Mouse (Mus musculus) forebrain, embryonic 16.5 days (tissue): ENCODE results near the gene Map4k5. TPM values are rescaled to one million over a fixed set of nuclear protein-coding genes. Genes with fewer than 3 reads are reported as not detected.

Experiments used
- ATAC-seq: fragments of 200-750 bp; cut with Nextera tagmentation; 2 replicates; pipeline ENCODE4 v1.8.0; 2017; ENCODE audit warnings: mild to moderate bottlenecking, moderate library complexity
- H3K27ac ChIP-seq: fragments of 300-500 bp; sonication (generic); 2 replicates; pipeline ENCODE4 v1.5.1; 2014; ENCODE audit warnings: low read length, control low read depth
- H3K27me3 ChIP-seq: fragments of 300-500 bp; sonication (generic); replicated peaks from 2 replicates; pipeline ENCODE4 v1.6.1; 2014; ENCODE audit warnings: low read length; ENCODE audit not compliant: control insufficient read depth, insufficient read depth
- H3K36me3 ChIP-seq: fragments of 300-500 bp; sonication (generic); 2 replicates; pipeline ENCODE4 v1.6.1; 2014; ENCODE audit not compliant: control insufficient read depth, insufficient read depth
- H3K4me1 ChIP-seq: fragments of 300-500 bp; sonication (generic); replicated peaks from 2 replicates; pipeline ENCODE4 v1.6.1; 2014; ENCODE audit warnings: low read length; ENCODE audit not compliant: control insufficient read depth, insufficient read depth
- H3K4me2 ChIP-seq: fragments of 300-500 bp; sonication (generic); 2 replicates; pipeline ENCODE4 v1.6.1; 2014; ENCODE audit warnings: mild to moderate bottlenecking, low read length, control low read depth
- H3K4me3 ChIP-seq: fragments of 300-500 bp; sonication (generic); replicated peaks from 2 replicates; pipeline ENCODE4 v1.5.1; 2014; ENCODE audit warnings: mild to moderate bottlenecking, low read length, control low read depth
- H3K9ac ChIP-seq: fragments of 300-500 bp; sonication (generic); replicated peaks from 2 replicates; pipeline ENCODE4 v1.6.1; 2014; ENCODE audit warnings: low read depth, low read length, control low read depth
- H3K9me3 ChIP-seq: fragments of 300-500 bp; sonication (generic); 2 replicates; pipeline ENCODE4 v1.6.1; 2016; ENCODE audit warnings: low read length; ENCODE audit not compliant: control insufficient read depth
- WGBS: fragments of 180-500 bp; shearing (Covaris S2); extraction: QIAGEN DNeasy Blood & Tissue Kit; methylation state at CpG from one replicate; pipeline ENCODE4 v1.1.7; 2014; 5-methylcytosine and 5-hydroxymethylcytosine counted together
- polyA plus RNA-seq: library from polyadenylated mRNA; unstranded; fragments of >200 nt; fragmentation: Nextera tagmentation; extraction: Ambion mirVana; gene quantifications from 2 replicates; pipeline ENCODE4 v1.2.1, GENCODE M21; 2015

The Map4k5 gene
- polyA plus RNA-seq, 1 experiment from 2014 or later, result 34.5 TPM

DNA sequence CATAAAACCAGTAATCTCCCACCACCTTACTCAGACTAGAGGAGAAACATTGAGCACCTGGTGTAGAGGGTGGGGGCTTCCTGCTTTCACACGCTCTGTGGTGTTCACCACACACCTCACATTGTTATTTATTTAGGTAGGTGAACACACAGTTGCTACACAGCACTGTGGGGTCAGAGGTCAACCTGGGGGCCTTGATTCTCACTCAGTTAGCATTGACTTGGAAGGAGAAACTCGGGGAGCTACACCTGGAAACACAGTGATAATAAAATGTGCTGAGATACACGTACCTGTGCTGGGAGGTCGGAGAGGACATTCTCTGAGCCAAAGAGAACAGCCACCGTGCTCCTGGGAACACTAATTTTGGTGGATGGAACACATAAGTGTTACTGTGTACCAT is 104.6 kb downstream of the Map4k5 start:
- H3K27ac ChIP-seq, result no peak overlapping the region
- peaks cover 17% of the 10 kb centered on the region for H3K4me1 ChIP-seq
- H3K4me3 ChIP-seq, result no peak overlapping the region
- no peak overlapping the region for H3K9ac ChIP-seq
- ATAC-seq, result no peak
- no peaks in the 10 kb centered on the region for H3K27me3 ChIP-seq
- 94% methylated on average over 5 of the region's 5 CpGs for WGBS
- no peaks in the 10 kb centered on the region for H3K9me3 ChIP-seq
- no peak overlapping the region for H3K4me2 ChIP-seq
- no peaks in the 10 kb centered on the region for H3K36me3 ChIP-seq

DNA sequence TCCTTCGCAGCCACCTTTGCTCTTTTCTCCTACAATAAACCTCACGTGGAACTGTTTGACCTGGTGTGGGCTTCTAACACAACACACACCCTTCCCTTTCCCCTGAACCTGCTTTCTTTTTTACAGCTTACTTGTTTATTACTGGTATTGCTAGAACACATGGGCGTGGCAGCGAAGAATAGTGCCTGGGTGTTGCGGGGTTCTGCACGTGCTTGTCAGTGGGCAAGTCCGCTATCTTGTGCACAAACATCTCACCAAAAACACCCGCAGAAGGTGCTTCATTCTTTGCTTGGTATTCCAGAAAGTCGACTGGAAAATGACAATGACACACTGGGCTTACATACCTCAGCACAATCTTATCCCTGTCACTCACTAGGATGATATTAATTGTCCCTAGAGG is 107.5 kb downstream of the Map4k5 start:
- no peak overlapping the region for H3K9ac ChIP-seq
- H3K27me3 ChIP-seq, result no peaks in the 10 kb centered on the region
- no peak overlapping the region for H3K4me2 ChIP-seq
- no peaks in the 10 kb centered on the region for H3K36me3 ChIP-seq
- ATAC-seq, result no peak
- no peak overlapping the region for H3K27ac ChIP-seq
- no peaks in the 10 kb centered on the region for H3K9me3 ChIP-seq
- H3K4me1 ChIP-seq, result peaks cover 5% of the 10 kb centered on the region; the same call in 1 of the 2 replicates
- 87% methylated on average over 9 of the region's 9 CpGs for WGBS
- H3K4me3 ChIP-seq, result no peak overlapping the region

DNA sequence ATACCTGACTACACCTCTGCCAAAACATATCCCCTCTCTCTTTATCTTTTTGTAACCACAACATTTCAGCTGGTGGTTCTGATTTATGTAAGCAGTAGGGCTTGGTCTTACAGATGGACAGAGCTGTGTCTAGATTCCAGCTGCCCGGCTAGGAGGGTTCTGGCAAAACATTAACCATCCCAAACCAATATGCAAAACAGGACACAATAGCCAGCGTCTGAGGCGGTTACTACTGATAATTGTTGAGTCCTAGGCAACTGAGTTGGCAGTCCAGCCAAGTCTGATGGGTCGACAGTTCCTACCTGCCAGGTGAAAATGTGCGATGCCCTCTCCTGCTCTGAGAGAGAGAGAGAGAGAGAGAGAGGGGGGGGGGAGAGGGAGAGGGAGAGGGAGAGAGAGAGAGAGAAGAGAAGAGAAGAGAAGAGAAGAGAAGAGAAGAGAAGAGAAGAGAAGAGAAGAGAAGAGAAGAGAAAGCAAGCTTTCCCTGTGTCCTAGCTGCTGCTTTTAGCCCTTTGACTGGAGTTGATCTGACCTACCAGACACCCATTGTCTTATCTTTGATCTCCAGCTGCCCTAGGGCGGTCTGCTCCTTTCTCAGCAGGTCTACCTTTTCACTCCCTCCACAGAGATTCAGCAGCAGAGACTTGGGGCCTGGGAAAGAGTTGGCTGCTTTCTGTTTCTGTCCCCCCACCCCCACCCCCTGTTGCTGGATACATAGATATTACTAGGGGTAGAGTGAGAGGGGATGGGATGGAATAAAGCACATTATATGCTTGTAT is 109.6 kb downstream of the Map4k5 start:
- no peaks in the 10 kb centered on the region for H3K36me3 ChIP-seq
- WGBS, result 65% methylated on average over 6 of the region's 6 CpGs
- no peaks in the 10 kb centered on the region for H3K4me1 ChIP-seq
- no peak overlapping the region for H3K27ac ChIP-seq
- H3K27me3 ChIP-seq, result no peaks in the 10 kb centered on the region
- no peaks in the 10 kb centered on the region for H3K9me3 ChIP-seq
- no peak for ATAC-seq
- no peak overlapping the region for H3K9ac ChIP-seq
- no peak overlapping the region for H3K4me2 ChIP-seq
- H3K4me3 ChIP-seq, result no peak overlapping the region

DNA sequence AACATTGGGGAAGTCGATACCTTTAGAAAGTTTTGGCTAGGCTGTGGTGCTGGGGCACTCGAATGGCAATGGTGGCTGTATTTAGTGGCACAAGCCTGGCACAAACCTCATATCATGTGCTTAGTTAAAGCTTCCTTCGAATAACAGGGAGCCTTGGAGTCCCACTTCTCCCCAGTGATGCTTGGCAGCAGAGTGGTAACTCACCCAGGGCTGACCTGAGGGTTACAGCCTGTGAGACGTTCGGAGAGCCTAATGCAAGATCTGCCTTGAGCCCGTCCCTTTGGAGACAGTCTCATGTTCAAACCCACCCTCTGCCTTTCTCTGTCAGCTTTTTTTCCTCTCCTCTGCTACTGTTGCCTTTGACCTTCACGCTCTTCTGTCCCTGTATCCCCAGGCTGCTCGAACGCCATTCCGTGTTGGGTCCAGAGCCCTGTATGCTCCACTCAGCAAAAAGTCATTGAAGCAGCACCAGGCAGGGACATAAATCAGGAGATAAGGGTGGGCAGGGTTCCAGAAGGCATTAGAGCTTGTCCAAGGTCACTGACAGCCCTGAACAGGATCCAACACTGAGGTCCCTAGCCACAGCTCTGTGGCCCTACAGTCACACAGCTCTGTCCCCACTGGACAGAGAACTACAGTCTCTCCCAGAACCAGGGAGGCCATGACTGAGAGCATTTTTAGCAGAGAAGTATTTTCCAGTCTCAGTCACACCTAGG is 110.9 kb downstream of the Map4k5 start:
- H3K27ac ChIP-seq, result no peak overlapping the region
- no peaks in the 10 kb centered on the region for H3K9me3 ChIP-seq
- no peak overlapping the region for H3K4me2 ChIP-seq
- no peaks in the 10 kb centered on the region for H3K36me3 ChIP-seq
- WGBS, result 85% methylated on average over 10 of the region's 10 CpGs
- no peak for ATAC-seq
- H3K27me3 ChIP-seq, result no peaks in the 10 kb centered on the region
- no peak overlapping the region for H3K4me3 ChIP-seq
- no peak overlapping the region for H3K9ac ChIP-seq
- H3K4me1 ChIP-seq, result no peaks in the 10 kb centered on the region

DNA sequence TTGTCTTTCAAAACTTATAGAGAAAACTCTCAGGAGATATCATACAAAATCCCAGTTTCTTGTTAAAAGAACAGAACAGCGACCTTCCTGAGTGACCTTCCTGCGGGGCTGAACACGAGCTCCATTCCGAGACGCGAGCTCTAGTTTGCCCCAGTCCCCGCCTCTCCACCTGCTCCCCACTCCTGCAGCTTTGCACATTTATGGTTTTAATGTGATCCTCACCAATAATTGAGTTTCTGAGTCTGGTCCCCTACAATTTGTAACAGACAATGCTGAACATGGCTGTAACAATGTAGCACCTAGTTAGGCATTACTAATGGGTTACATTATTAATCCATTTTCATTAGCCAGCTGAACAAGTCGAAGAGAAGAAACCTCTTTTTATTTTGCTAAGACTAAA is 111.5 kb downstream of the Map4k5 start:
- WGBS, result 75% methylated on average over 8 of the region's 8 CpGs
- no peaks in the 10 kb centered on the region for H3K9me3 ChIP-seq

DNA sequence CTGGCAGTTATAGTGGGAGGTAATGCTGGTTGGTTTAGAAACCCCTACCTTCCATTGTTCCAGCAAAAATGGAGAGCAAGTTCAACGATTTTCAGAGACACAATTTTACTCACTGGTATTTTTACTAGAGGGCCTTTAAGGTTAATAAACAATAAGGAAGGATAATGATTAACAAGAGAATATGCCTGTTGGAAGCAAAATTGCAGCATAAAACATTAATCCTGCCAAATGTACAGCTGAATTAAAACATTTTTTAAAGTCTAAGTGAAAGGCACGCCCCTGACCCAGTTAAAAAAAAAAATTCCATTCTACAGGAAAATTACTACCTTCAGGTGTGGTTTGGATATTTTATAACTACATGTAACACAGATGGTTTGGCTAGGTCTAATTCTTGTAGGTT is 115.0 kb downstream of the Map4k5 start:
- H3K4me3 ChIP-seq, result no peak overlapping the region
- H3K4me2 ChIP-seq, result no peak overlapping the region
- no peaks in the 10 kb centered on the region for H3K27me3 ChIP-seq
- no peak for ATAC-seq
- no peak overlapping the region for H3K27ac ChIP-seq
- H3K4me1 ChIP-seq, result no peaks in the 10 kb centered on the region
- H3K9me3 ChIP-seq, result no peaks in the 10 kb centered on the region
- no peak overlapping the region for H3K9ac ChIP-seq
- H3K36me3 ChIP-seq, result no peaks in the 10 kb centered on the region
- WGBS, result 67% methylated on average over 2 of the region's 2 CpGs

More for the DNA sequence above, 111.5 kb downstream of the Map4k5 start:
- H3K27ac ChIP-seq, result no peak overlapping the region
- H3K4me3 ChIP-seq, result no peak overlapping the region
- no peak overlapping the region for H3K9ac ChIP-seq
- no peaks in the 10 kb centered on the region for H3K27me3 ChIP-seq
- H3K4me1 ChIP-seq, result no peaks in the 10 kb centered on the region
- no peak for ATAC-seq
- H3K36me3 ChIP-seq, result no peaks in the 10 kb centered on the region
- H3K4me2 ChIP-seq, result no peak overlapping the region

DNA sequence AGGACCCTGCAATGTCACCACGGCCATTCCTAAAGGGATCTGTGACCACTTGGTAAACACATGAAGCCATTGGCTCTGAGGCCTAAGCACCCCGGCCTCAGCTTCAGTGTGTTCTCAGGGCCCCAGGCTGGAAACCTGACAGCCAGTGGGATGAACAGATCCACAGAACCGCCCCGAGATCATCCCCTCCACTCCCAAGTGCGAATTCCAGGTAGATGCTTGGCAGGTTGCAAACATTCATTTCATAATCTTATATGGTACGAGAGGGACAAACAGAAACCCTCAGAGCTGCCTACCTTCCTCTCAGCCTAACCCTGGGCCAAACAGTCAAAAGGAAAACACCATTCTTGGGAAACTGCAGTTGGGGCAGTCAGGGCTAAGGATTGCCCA is 115.7 kb downstream of the Map4k5 start:
- no peak for ATAC-seq
- H3K9ac ChIP-seq, result no peak overlapping the region
- H3K9me3 ChIP-seq, result no peaks in the 10 kb centered on the region
- WGBS, result 91% methylated on average over 6 of the region's 6 CpGs
- H3K4me3 ChIP-seq, result no peak overlapping the region
- H3K4me2 ChIP-seq, result no peak overlapping the region
- no peaks in the 10 kb centered on the region for H3K27me3 ChIP-seq
- no peak overlapping the region for H3K27ac ChIP-seq
- H3K36me3 ChIP-seq, result no peaks in the 10 kb centered on the region
- H3K4me1 ChIP-seq, result no peaks in the 10 kb centered on the region

DNA sequence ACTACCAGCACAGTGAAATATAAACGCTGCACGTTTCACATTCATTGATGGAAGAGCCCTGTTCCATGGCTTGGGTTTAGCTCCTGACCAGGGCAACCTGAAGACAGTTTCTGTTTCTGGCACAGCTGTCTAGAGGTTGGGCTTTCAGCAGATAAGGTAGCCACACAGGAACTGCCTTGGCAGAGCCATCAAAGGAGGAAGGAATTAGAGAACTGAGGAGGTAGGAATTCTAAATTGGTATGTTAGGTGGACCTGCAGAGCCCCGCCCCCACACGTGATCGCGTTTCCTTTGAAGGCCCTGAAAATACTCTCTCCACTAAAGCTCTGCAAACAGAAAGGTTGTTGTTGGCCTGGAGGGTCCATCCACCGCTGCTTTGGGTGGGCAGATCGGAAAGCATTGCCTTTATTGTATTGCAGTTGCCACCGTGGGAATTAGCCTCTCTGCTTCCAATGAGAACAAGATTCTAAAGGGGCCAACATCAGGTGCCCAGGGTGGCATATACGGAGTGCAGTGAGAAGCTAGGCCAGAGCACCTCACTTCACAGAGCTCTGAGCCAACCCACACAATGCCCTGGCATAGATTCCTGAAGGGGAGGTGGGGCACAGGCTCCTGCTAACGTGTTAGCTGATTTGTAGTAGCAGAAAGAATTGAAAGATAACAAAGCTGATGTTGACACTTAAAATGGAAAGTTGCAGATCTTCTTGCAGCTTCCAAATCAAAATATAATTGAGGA is 116.2 kb downstream of the Map4k5 start:
- no peak overlapping the region for H3K9ac ChIP-seq

DNA sequence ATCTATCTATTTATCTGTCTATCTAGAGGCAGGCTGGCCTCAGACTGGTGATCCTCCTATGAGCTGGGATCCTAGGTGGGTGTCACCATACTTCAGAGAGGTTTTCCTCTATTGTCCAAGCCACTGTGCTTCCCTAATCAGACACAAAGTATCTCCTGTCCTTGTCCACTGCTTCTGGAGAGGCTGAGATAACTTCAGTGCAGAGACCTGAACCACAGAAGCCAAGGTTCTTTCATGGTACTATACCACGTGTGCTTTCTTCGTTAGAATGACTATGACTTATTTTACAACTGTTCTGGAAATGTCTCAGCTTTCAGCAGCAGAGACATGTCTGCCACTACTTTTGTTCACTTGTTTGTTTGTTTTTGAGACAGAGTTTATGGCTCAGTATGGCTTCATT is 124.2 kb downstream of the Map4k5 start:
- WGBS, result 79% methylated on average over 2 of the region's 2 CpGs
- no peak for ATAC-seq

More for the DNA sequence above, 116.2 kb downstream of the Map4k5 start:
- no peak for ATAC-seq
- H3K4me2 ChIP-seq, result no peak overlapping the region
- no peaks in the 10 kb centered on the region for H3K9me3 ChIP-seq
- 68% methylated on average over 11 of the region's 11 CpGs for WGBS
- no peaks in the 10 kb centered on the region for H3K27me3 ChIP-seq
- H3K4me1 ChIP-seq, result no peaks in the 10 kb centered on the region
- no peaks in the 10 kb centered on the region for H3K36me3 ChIP-seq
- H3K4me3 ChIP-seq, result no peak overlapping the region
- H3K27ac ChIP-seq, result no peak overlapping the region

More for the DNA sequence above, 124.2 kb downstream of the Map4k5 start:
- Histone ChIP-seq H3K4me3 (no peak overlapping the region), H3K9me3 (no peaks in the 10 kb centered on the region), H3K4me2 (no peak overlapping the region), H3K4me1 (peaks cover 10% of the 10 kb centered on the region; the same call in 1 of the 2 replicates), H3K27me3 (no peaks in the 10 kb centered on the region), H3K9ac (no peak overlapping the region), H3K36me3 (no peaks in the 10 kb centered on the region), H3K27ac (no peak overlapping the region)
